Mouse (Mus musculus) MEL (cell line): ENCODE measurements around the gene Asb16. TPM values are rescaled to one million over a fixed set of nuclear protein-coding genes. Genes with fewer than 3 reads are reported as not detected.

ENCODE experiments used
- DNase-seq: peaks from one replicate; pipeline ENCODE4 v3.0.0; 2011; ENCODE audit warnings: low read depth, low spot score
- H3K27ac ChIP-seq: 2 replicates; pipeline ENCODE4 v1.5.1; 2012; ENCODE audit warnings: low read depth, mild to moderate bottlenecking, control low read depth, low read length, moderate library complexity; ENCODE audit not compliant: control insufficient read depth
- H3K27me3 ChIP-seq, 2 experiments: fragments of 150-350 bp in 1 of 2; sonication (generic) in 1 of 2; 2 replicates each; pipeline ENCODE4 v1.6.1; 2012; ENCODE audit warnings: low read length in 2 of 2, mild to moderate bottlenecking in 2 of 2, improper control_type of control experiment in 1 of 2, moderate library complexity in 1 of 2; ENCODE audit not compliant: insufficient read depth in 2 of 2, control insufficient read depth in 1 of 2
- H3K36me3 ChIP-seq, 2 experiments: 2 replicates each; pipeline ENCODE4 v1.6.1; 2012 to 2014; ENCODE audit warnings: low read length in 2 of 2, improper control_type of control experiment in 1 of 2, inconsistent platforms in 1 of 2, mild to moderate bottlenecking in 1 of 2; ENCODE audit not compliant: insufficient read depth in 2 of 2, control insufficient read depth in 1 of 2
- H3K4me1 ChIP-seq, 2 experiments: fragments of 150-350 bp in 1 of 2; sonication (generic) in 1 of 2; 2 replicates each; pipeline ENCODE4 v1.6.1; 2012; ENCODE audit warnings: low read length in 2 of 2, improper control_type of control experiment in 1 of 2, mild to moderate bottlenecking in 1 of 2; ENCODE audit not compliant: insufficient read depth in 2 of 2, control insufficient read depth in 1 of 2
- H3K4me3 ChIP-seq, 2 experiments: fragments of 150-350 bp in 1 of 2; sonication (generic) in 1 of 2; 2 replicates each; pipeline ENCODE4 v1.5.1; 2012; ENCODE audit warnings: low read depth in 2 of 2, low read length in 2 of 2, mild to moderate bottlenecking in 2 of 2, moderate library complexity in 2 of 2, control low read depth in 1 of 2, improper control_type of control experiment in 1 of 2; ENCODE audit not compliant: control insufficient read depth in 1 of 2, insufficient read depth in 1 of 2
- H3K79me2 ChIP-seq: 2 replicates; pipeline ENCODE4 v1.6.1; 2012; ENCODE audit warnings: mild to moderate bottlenecking, low read length, moderate library complexity; ENCODE audit not compliant: control insufficient read depth, poor library complexity, insufficient read depth
- H3K9ac ChIP-seq: 2 replicates; pipeline ENCODE4 v1.6.1; 2012; ENCODE audit warnings: low read depth, mild to moderate bottlenecking, control low read depth, low read length, moderate library complexity; ENCODE audit not compliant: control insufficient read depth, poor library complexity, severe bottlenecking
- H3K9me3 ChIP-seq: fragments of 150-350 bp; sonication (generic); replicated peaks from 2 replicates; pipeline ENCODE4 v1.6.1; 2012; ENCODE audit warnings: mild to moderate bottlenecking, low read length, improper control_type of control experiment, moderate library complexity; ENCODE audit not compliant: insufficient read depth
- BHLHE40 ChIP-seq: IDR thresholded peaks from 2 replicates; pipeline ENCODE4 v1.6.1; 2012; ENCODE audit warnings: low read depth, mild to moderate bottlenecking, inconsistent platforms, low read length, improper control_type of control experiment, borderline replicate concordance
- CTCF ChIP-seq, 3 experiments: IDR thresholded peaks in 2 of 3; conservative IDR thresholded peaks in 1 of 3; 2 replicates each; pipeline ENCODE4 v1.5.1; 2011 to 2012; ENCODE audit warnings: low read length in 3 of 3, low read depth in 2 of 3, mild to moderate bottlenecking in 2 of 3, improper control_type of control experiment in 1 of 3, inconsistent platforms in 1 of 3, mixed read lengths in 1 of 3, moderate library complexity in 1 of 3; ENCODE audit not compliant: control insufficient read depth in 1 of 3, insufficient read depth in 1 of 3, poor library complexity in 1 of 3, severe bottlenecking in 1 of 3
- E2F4 ChIP-seq: IDR thresholded peaks from 2 replicates; pipeline ENCODE4 v1.6.1; 2011; ENCODE audit warnings: low read depth, low read length, improper control_type of control experiment, borderline replicate concordance
- ELF1 ChIP-seq: IDR thresholded peaks from 2 replicates; pipeline ENCODE4 v1.6.1; 2014; ENCODE audit warnings: low read depth, mild to moderate bottlenecking, inconsistent platforms, low read length, improper control_type of control experiment, moderate library complexity
- EP300 ChIP-seq, 2 experiments: IDR thresholded peaks; 2 replicates each; pipeline ENCODE4 v1.6.1; 2011; ENCODE audit warnings: improper control_type of control experiment in 2 of 2, low read length in 2 of 2, low read depth in 1 of 2, mild to moderate bottlenecking in 1 of 2
- GABPA ChIP-seq: IDR thresholded peaks from 2 replicates; pipeline ENCODE4 v1.6.1; 2012; ENCODE audit warnings: low read depth, mild to moderate bottlenecking, inconsistent platforms, low read length, improper control_type of control experiment, moderate library complexity
- GATA1 ChIP-seq: IDR thresholded peaks from 2 replicates; pipeline ENCODE4 v1.6.1; 2011; ENCODE audit warnings: low read depth, low read length, improper control_type of control experiment
- HCFC1 ChIP-seq: IDR thresholded peaks from 2 replicates; pipeline ENCODE4 v1.6.1; 2012; ENCODE audit warnings: low read depth, mild to moderate bottlenecking, inconsistent platforms, low read length, improper control_type of control experiment, moderate library complexity
- JUND ChIP-seq: IDR thresholded peaks from 2 replicates; pipeline ENCODE4 v1.6.1; 2011; ENCODE audit warnings: low read depth, mild to moderate bottlenecking, improper control_type of control experiment, low read length
- KAT2A ChIP-seq: conservative IDR thresholded peaks from 2 replicates; pipeline ENCODE4 v1.6.1; 2012; ENCODE audit warnings: low read depth, low read length, improper control_type of control experiment, inconsistent platforms
- MAFK ChIP-seq: IDR thresholded peaks from 2 replicates; pipeline ENCODE4 v1.6.1; 2011; ENCODE audit warnings: low read depth, mild to moderate bottlenecking, low read length, improper control_type of control experiment, borderline replicate concordance
- MAX ChIP-seq: IDR thresholded peaks from 2 replicates; pipeline ENCODE4 v1.6.1; 2011; ENCODE audit warnings: low read length, improper control_type of control experiment
- MAZ ChIP-seq: IDR thresholded peaks from 2 replicates; pipeline ENCODE4 v1.6.1; 2012; ENCODE audit warnings: low read depth, mild to moderate bottlenecking, inconsistent platforms, low read length, improper control_type of control experiment
- MEF2A ChIP-seq: IDR thresholded peaks from 2 replicates; pipeline ENCODE4 v1.6.1; 2014; ENCODE audit warnings: low read depth, mild to moderate bottlenecking, inconsistent platforms, low read length, improper control_type of control experiment; ENCODE audit not compliant: poor library complexity, insufficient replicate concordance, severe bottlenecking; ENCODE audit errors: extremely low read depth
- MXI1 ChIP-seq: IDR thresholded peaks from 2 replicates; pipeline ENCODE4 v1.6.1; 2011; ENCODE audit warnings: mild to moderate bottlenecking, low read depth, low read length, improper control_type of control experiment
- MYB ChIP-seq: IDR thresholded peaks from 2 replicates; pipeline ENCODE4 v1.6.1; 2011; ENCODE audit warnings: mild to moderate bottlenecking, low read depth, low read length, improper control_type of control experiment
- MYC ChIP-seq: IDR thresholded peaks from 2 replicates; pipeline ENCODE4 v1.6.1; 2011; ENCODE audit warnings: low read depth, mild to moderate bottlenecking, low read length, improper control_type of control experiment, moderate library complexity
- NELFE ChIP-seq: IDR thresholded peaks from 2 replicates; pipeline ENCODE4 v1.6.1; 2011; ENCODE audit warnings: low read depth, low read length, improper control_type of control experiment
- NRF1 ChIP-seq: IDR thresholded peaks from 2 replicates; pipeline ENCODE4 v1.6.1; 2014; ENCODE audit warnings: low read depth, mild to moderate bottlenecking, inconsistent platforms, low read length, improper control_type of control experiment, moderate library complexity; ENCODE audit not compliant: poor library complexity, insufficient read depth, severe bottlenecking
- POLR2A ChIP-seq, 2 experiments: IDR thresholded peaks; 2 replicates each; pipeline ENCODE4 v1.6.1; 2011 to 2012; ENCODE audit warnings: low read length in 2 of 2, mild to moderate bottlenecking in 2 of 2, control low read depth in 1 of 2, improper control_type of control experiment in 1 of 2, low read depth in 1 of 2, moderate library complexity in 1 of 2; ENCODE audit not compliant: control insufficient read depth in 1 of 2, insufficient read depth in 1 of 2, poor library complexity in 1 of 2
- POLR2AphosphoS2 ChIP-seq: IDR thresholded peaks from 2 replicates; pipeline ENCODE4 v1.6.1; 2011; ENCODE audit warnings: low read length, improper control_type of control experiment
- POLR2AphosphoS5 ChIP-seq: IDR thresholded peaks from 2 replicates; pipeline ENCODE4 v1.6.1; 2012; ENCODE audit warnings: low read depth, borderline replicate concordance, mild to moderate bottlenecking, inconsistent platforms, low read length, moderate library complexity, mixed read lengths
- RAD21 ChIP-seq: IDR thresholded peaks from 2 replicates; pipeline ENCODE4 v1.6.1; 2011; ENCODE audit warnings: mild to moderate bottlenecking, low read depth, low read length, improper control_type of control experiment
- RCOR1 ChIP-seq: IDR thresholded peaks from 2 replicates; pipeline ENCODE4 v1.6.1; 2012; ENCODE audit warnings: low read depth, mild to moderate bottlenecking, inconsistent platforms, low read length, improper control_type of control experiment
- SIN3A ChIP-seq: IDR thresholded peaks from 2 replicates; pipeline ENCODE4 v1.6.1; 2012; ENCODE audit warnings: low read length, improper control_type of control experiment, inconsistent platforms
- SMC3 ChIP-seq: IDR thresholded peaks from 2 replicates; pipeline ENCODE4 v1.6.1; 2011; ENCODE audit warnings: low read depth, low read length, improper control_type of control experiment
- TAL1 ChIP-seq: IDR thresholded peaks from 2 replicates; pipeline ENCODE4 v1.6.1; 2012; ENCODE audit warnings: mild to moderate bottlenecking, inconsistent platforms, low read length, moderate library complexity, mixed read lengths
- TBP ChIP-seq: IDR thresholded peaks from 2 replicates; pipeline ENCODE4 v1.8.0; 2011; ENCODE audit warnings: low read depth, low read length, improper control_type of control experiment
- TCF12 ChIP-seq: IDR thresholded peaks from 2 replicates; pipeline ENCODE4 v1.6.1; 2014; ENCODE audit warnings: low read depth, mild to moderate bottlenecking, inconsistent platforms, low read length, improper control_type of control experiment, moderate library complexity
- UBTF ChIP-seq: IDR thresholded peaks from 2 replicates; pipeline ENCODE4 v1.6.1; 2012; ENCODE audit warnings: low read depth, mild to moderate bottlenecking, inconsistent platforms, low read length, improper control_type of control experiment, moderate library complexity, borderline replicate concordance; ENCODE audit not compliant: insufficient read depth
- USF1 ChIP-seq: IDR thresholded peaks from 2 replicates; pipeline ENCODE4 v1.6.1; 2014; ENCODE audit warnings: low read depth, mild to moderate bottlenecking, inconsistent platforms, low read length, improper control_type of control experiment, moderate library complexity
- USF2 ChIP-seq, 2 experiments: IDR thresholded peaks; 2 replicates each; pipeline ENCODE4 v1.6.1; 2011 to 2012; ENCODE audit warnings: improper control_type of control experiment in 2 of 2, low read length in 2 of 2, borderline replicate concordance in 1 of 2, inconsistent platforms in 1 of 2, low read depth in 1 of 2, mild to moderate bottlenecking in 1 of 2; ENCODE audit not compliant: insufficient read depth in 1 of 2
- ZC3H11A ChIP-seq: IDR thresholded peaks from 2 replicates; pipeline ENCODE4 v1.6.1; 2012; ENCODE audit warnings: low read depth, mild to moderate bottlenecking, inconsistent platforms, low read length, improper control_type of control experiment
- ZKSCAN1 ChIP-seq: IDR thresholded peaks from 2 replicates; pipeline ENCODE4 v1.6.1; 2012; ENCODE audit warnings: low read depth, mild to moderate bottlenecking, inconsistent platforms, low read length, improper control_type of control experiment, moderate library complexity
- ZMIZ1 ChIP-seq: IDR thresholded peaks from 2 replicates; pipeline ENCODE4 v1.6.1; 2012; ENCODE audit warnings: low read depth, mild to moderate bottlenecking, inconsistent platforms, low read length, improper control_type of control experiment, moderate library complexity
- ZNF384 ChIP-seq: IDR thresholded peaks from 2 replicates; pipeline ENCODE4 v1.6.1; 2012; ENCODE audit warnings: low read depth, mild to moderate bottlenecking, inconsistent platforms, low read length, improper control_type of control experiment
- polyA plus RNA-seq, 2 experiments: library from polyadenylated mRNA; stranded (reverse) in 1 of 2; unstranded in 1 of 2; fragments of >175 nt in 1 of 2; fragments of >200 nt in 1 of 2; gene quantifications; 2 replicates each; pipeline versions ENCODE4 v1.2.1 to v1.2.4; 2012; ENCODE audit warnings: low replicate concordance in 2 of 2, low read depth in 1 of 2; ENCODE audit not compliant: insufficient read length in 2 of 2, insufficient read depth in 1 of 2, missing spikeins in 1 of 2
- total RNA-seq: library from RNA; depleted of rRNA; stranded (reverse); fragments of 300-350 nt; gene quantifications from 2 replicates; pipeline ENCODE4 v1.2.3, GENCODE M21; 2012

Asb16 gene
- total and polyA plus RNA-seq, 3 experiments, result 4.4 to 8.5 TPM; not detected in 1

- Histone ChIP-seq H3K9me3 (no peaks in the 10 kb centered on the region), H3K9ac (peak within 1 kb of the TSS; percentile 83), H3K36me3 (peaks cover 6 to 19% of the 10 kb centered on the region in 2 experiments), H3K27me3 (no peaks in the 10 kb centered on the region), H3K4me1 (peaks cover 0 to 22% of the 10 kb centered on the region in 2 experiments), H3K27ac (peak within 1 kb of the TSS; percentile 75), H3K4me3 (peak within 1 kb of the TSS; percentile 83 to 85), H3K79me2 (peaks cover 11% of the 10 kb centered on the region)
- DNase-seq, result peak; percentile 99
- peak; percentile 75 for TF ChIP-seq MAX
- peak; percentile 78 for TF ChIP-seq ELF1
- no peak for TF ChIP-seq ZKSCAN1
- no peak for TF ChIP-seq MAZ
- TF ChIP-seq RCOR1, result no peak
- TF ChIP-seq TCF12, result peak; percentile 71; the same call in 1 of the 2 replicates
- peak; percentile 93 for TF ChIP-seq TBP
- peak; percentile 96 to 97 for TF ChIP-seq POLR2A (IDR thresholded peaks at IDR 0.05; ENCODE audit: control insufficient read depth in 1 of 2, insufficient read depth in 1 of 2, low read depth in 1 of 2, low read length in 2 of 2, poor library complexity in 1 of 2)
- no peak for TF ChIP-seq NRF1
- TF ChIP-seq MXI1, result peak; percentile 96
- TF ChIP-seq TAL1, result no peak
- 0 out of 2 replicates have a peak, but pooled peaks have one; percentile 33 for TF ChIP-seq USF1
- TF ChIP-seq MYC, result peak; percentile 84
- TF ChIP-seq SMC3, result peak; percentile 66
- peak; percentile 99 for TF ChIP-seq SIN3A
- TF ChIP-seq POLR2AphosphoS2, result peak; percentile 82
- peak; percentile 51 to 91 (median 91) for TF ChIP-seq CTCF (IDR thresholded peaks at IDR 0.05 in 2 of 3, conservative IDR thresholded peaks at IDR 0.05 in 1 of 3; ENCODE audit: control insufficient read depth in 1 of 3, insufficient read depth in 1 of 3, low read depth in 2 of 3, low read length in 3 of 3, poor library complexity in 1 of 3, severe bottlenecking in 1 of 3)
- peak; percentile 90 for TF ChIP-seq HCFC1
- TF ChIP-seq KAT2A, result no peak; the same call in 1 of the 2 replicates
- peak; percentile 99 for TF ChIP-seq UBTF
- peak; percentile 75; the same call in 1 of the 2 replicates for TF ChIP-seq E2F4
- no peak; a peak in 1 of 4 replicates for TF ChIP-seq USF2 (IDR thresholded peaks at IDR 0.05; ENCODE audit: borderline replicate concordance in 1 of 2, insufficient read depth in 1 of 2, low read depth in 1 of 2, low read length in 2 of 2)
- TF ChIP-seq GABPA, result no peak
- TF ChIP-seq EP300 (IDR thresholded peaks at IDR 0.05; ENCODE audit: low read depth in 1 of 2, low read length in 2 of 2), result 0 out of 4 replicates have a peak, but pooled peaks of 1 of the 2 experiments have one; percentile 4
- 0 out of 2 replicates have a peak, but pooled peaks have one; percentile 13 for TF ChIP-seq JUND
- no peak for TF ChIP-seq GATA1
- TF ChIP-seq MYB, result no peak
- peak; percentile 16; the same call in 1 of the 2 replicates for TF ChIP-seq MEF2A
- peak; percentile 82 for TF ChIP-seq ZMIZ1
- peak; percentile 28 for TF ChIP-seq RAD21
- TF ChIP-seq ZC3H11A, result no peak
- TF ChIP-seq POLR2AphosphoS5, result no peak
- TF ChIP-seq ZNF384, result peak; percentile 97
- TF ChIP-seq BHLHE40, result peak; percentile 30; the same call in 1 of the 2 replicates
- TF ChIP-seq NELFE, result peak; percentile 94
- no peak for TF ChIP-seq MAFK
Observed at GRCm38 (mm10) chr11:102248630-102249230, 19.8 kb upstream of the Asb16 start, which contains the start of gene BC030867. BC030867 (plus strand) TSS chr11:102248882.
